Mouse (Mus musculus) kidney, postnatal 36 days (tissue): ENCODE measurements around the gene Lyl1.

Experiments used
- DNase-seq, 2 experiments: peaks; one replicate each; pipeline ENCODE4 v3.0.0; 2021 to 2022; ENCODE audit warnings: mixed read lengths in 2 of 2

Lyl1 gene

GRCm38 (mm10) chr8:84703466-84704249 is 2.4 kb downstream of the Lyl1 start:
- DNase-seq: peak in 1 of 2 experiments; percentile 28

DNA sequence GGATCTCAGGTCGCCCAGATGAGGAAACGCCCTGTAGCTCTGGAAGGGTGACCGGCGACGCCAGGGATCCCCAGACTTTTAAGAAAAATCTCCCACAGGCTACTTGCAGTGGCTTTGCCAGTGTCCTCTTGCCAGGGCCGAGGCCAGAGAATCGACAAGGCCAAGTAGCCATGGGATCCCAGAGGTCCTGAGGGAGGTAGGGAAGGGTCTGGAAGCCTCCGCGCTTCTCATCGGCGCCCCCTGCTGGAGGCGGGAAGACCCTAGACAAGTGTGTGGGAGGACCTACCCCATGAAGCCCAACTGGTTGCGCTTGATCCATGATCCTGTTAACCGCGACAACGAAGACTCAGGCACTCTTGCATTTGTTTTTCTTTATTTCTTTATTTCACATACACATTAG is 3.1 kb downstream of the Lyl1 start:
- DNase-seq: peak; percentile 69 to 92

GRCm38 (mm10) chr8:84704867-84705831 is 3.9 kb downstream of the Lyl1 start:
- peak in 1 of 2 experiments; percentile 47 for DNase-seq

DNA sequence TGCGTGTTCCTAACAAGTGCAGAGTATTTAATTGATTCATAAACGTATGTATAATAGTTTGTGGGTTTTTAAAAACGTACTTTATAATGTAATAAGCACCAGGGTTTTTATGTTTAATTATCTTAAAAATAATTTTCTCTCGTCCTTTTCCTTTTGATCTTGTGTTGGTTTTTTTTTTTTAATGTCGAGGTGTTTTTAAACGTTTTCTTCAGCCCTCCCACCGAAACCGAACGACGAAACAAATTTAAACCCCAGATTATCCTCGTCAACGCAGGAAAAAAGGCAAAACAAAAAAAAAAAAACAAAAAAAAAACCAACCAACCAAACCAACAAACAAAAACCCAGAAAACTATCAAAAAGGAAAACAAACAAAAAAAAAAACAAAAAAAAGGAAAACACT is 4.7 kb downstream of the Lyl1 start:
- DNase-seq: no peak

DNA sequence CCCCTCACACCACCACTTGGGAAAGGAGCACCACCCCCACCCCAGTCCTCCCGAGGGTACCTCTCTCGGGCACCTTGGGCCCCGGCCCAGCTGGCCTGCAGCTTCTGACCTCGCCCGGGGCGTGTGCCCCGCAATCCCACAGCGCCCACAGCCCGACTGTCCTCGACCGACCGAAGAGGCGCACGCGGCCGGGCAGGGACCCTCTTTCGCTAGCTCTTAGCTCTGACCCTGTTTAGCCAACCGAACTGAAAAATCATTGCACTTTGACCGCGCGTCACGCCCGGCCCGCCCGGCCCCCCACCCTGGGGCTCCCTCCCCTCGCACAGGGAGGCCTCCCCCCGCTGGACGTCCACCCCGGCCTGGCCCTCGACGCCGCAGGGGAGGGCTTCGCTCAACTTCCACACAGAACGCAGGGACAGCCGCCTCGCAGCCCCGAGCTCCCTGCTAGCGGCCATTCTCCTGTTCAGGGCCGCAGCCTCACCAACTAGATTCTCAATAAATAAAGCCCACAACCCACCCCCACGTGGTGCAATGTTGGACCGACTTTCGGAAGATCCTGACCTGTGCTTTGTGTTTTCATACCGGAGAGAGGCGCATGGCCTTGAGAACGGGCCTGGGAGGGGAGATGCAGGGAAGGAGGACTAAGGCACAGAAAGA is 5.5 kb downstream of the Lyl1 start:
- DNase-seq: peak in 1 of 2 experiments; percentile 48

DNA sequence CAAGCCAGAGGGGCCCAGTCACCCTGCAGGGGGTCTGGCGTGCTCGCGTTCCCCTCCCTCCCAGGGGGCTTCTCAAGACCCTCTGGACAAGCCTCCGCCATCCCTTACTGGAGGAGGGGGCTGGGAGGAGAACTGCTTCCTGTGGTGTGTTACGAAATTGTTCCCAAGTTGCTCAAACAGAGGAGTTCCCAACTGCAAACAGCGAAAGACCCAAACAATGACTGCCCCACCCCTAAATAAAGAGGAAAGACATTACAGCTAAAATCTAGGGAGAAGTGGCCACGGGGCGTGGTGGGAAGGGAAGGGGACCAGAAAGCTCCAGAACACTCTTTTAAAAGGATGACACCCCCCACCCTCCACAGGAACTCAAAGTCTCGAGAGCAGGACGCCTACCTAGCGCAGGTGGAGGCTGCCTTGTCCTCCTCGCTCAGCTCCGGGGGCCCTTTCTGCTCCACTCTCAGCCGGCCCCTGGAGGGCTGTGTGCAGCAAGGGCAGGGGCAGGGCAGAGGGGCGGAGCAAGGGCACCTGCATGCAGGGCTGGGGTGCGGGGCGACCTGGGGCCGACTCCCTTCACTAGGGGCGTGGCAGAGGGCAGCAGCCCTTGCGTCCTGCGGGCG is 6.1 kb downstream of the Lyl1 start:
- peak; percentile 31 to 52 for DNase-seq

DNA sequence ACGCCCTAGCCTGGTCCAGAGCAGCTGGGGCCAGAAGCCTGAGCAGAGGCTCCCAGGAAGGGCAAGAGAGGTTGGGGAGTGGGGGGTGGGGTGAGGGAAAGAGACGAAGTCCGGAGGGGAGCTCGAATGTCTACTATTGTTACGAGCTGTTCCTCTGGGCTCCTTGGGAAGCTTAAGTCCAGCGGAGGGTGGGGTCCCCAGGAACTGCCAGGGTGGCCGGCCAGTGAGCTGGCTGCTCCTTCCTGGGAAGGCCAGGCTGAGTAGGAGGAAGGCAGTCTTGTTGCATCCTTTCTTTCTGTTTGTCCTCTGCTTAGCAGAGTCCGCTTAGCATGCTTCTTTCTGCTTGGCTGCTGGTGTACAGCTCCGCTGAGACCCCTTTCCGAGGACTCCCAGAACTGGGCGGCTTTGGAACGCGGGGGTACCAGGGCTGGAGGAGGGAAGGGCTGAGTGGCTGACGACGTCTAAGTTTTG is 6.8 kb downstream of the Lyl1 start:
- no peak for DNase-seq

DNA sequence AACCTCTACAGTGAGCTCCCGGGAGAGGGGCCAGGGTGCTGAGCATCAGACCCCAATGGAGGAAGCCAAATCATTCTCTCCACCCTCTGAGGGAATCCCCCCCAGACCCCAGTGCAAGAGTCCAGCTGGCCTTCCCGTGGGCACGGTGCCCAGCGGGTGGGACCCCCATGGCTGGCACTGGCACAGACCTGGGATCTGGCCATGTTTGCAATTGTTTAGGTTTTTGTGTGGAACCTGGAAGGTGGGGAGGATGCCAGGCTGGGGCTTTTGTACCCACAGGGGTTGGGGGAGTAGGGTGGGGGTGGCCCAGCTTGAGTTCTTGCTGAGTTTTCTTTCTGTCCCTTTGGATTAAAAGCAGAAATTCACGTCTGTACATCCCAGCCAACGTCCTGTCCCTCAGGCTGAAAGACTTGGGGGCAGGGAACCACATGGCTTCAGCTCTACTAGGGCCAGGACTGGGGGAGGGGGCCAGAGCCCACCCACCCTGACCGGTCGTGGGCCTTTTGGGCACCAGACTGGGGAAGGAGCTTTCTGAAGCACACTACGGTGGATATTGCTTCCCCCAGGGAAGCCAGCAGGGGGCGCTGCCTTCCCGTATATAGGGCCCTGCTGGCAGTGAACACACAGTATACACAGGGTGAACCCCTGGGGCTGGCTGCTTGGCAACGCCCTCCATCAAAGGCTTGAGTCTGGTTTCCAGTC is 7.7 kb downstream of the Lyl1 start:
- DNase-seq: peak; percentile 84 to 90

DNA sequence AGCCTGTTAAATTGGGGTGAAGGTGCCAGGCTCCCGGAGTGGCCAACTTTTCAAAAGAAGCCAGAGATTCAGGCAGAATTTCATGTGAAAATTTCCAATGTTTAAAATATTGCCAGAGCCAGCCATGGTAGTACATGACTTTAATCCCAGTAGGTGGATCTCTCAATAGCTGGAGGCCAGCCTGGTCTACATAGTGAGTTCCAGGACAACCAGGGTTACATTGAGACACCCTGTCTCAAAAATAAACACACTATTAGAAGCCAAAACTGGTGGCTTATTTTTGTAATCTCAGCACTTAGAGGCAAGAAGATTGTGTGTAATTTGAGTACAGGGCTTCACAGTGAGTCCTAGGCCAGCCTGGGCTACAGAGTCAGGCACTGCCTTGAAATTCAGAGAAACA is 8.7 kb downstream of the Lyl1 start:
- no peak for DNase-seq

DNA sequence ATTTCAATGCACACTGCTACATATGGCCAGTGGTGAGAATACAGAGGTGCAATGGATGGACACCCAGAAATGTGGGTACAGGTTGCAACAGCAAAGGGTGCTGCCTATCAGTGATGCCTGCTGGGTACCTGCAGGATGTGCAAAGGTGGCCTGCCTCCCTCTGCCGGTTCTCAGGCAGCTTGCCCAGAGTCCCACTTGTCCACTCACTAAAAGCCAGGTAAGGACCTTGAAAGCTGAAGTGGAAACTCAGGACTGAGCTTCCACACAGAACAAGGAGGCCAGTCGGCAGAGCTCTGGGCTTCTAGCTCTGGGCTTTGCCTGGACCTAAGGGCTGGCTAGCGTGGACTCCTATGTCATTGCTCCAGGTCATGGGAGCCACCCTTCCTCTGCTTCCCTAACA is 10.1 kb downstream of the Lyl1 start:
- DNase-seq: no peak

DNA sequence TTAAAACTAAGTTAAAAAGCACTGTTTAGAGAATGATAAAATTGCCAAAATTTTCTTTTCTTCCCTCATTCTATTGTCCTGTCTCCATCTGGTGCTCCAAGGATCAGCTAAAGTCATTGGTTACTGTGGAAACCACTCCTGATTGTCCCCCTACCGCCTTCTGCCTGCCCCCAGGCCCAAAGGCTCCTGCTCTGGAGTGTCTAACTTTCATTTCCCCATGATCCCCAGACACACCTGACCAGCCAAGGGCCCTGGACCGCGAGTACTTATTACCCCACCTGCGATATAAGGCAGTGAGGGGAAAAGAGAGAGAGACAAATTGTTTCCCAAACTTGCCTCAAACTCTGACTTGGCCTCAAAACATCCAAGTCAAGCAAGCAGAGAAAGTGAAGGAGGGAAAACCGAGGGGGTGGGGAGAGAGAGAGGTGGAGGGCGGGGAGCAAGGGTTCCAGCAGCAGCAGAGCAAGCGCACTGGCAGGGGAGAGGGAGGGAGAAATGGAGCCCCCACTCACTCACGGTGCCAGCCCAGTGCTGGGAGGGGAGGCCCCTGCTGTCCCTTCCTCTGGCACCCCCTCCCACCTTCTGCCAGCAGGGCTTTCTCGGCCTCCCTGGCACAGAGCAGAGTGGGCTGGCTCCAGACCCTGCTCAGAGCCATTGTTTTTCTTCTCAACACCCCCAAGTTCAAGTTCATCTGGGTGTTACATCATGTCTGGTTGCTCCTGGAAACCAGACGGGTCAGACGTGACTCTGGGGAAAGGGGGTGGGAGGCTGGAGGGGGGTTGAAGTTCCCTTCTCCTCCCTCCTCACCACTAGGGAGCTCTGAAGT is 10.9 kb downstream of the Lyl1 start:
- peak in 1 of 2 experiments; percentile 46 for DNase-seq

DNA sequence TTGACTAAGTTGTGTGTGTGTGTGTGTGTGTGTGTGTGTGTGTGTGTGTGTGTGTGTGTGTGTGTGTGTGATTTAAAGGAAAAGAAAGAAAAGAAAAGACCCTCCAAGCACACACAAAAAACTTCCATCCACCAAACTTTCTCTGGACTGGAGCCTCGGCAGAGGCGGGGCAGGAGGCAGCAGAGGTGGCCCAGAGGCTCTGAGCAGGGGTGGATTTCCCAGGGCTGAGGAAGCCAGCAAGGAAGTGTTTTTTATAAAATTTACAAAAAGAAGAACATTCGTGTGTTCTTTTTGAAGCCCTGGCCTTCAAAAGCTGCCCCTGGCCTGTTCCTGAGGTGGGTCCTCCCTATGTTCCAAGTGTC is 11.5 kb downstream of the Lyl1 start:
- DNase-seq: no peak

GRCm38 (mm10) chr8:84713381-84713780 is 12.1 kb downstream of the Lyl1 start:
- no peak for DNase-seq

DNA sequence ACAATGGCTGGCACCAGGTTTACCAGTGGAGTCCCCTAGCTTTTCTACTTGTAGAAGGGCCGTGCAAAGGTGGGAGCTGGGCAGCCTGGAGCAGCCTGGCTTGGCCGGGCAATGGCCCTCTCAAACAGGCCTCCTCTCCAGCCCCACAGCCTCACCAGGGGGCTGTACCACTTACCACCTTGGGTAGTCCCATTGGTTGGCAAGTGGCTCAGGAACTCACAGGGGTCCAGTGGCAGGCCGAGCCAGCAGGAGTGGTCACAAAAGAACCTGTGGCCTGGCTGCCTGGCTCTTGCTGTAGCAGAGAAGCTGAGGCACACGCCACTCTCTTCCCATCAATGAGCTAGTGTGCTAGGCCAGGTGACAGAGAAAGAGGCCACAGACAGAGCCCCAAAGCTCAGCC is 12.9 kb downstream of the Lyl1 start:
- no peak for DNase-seq

DNA sequence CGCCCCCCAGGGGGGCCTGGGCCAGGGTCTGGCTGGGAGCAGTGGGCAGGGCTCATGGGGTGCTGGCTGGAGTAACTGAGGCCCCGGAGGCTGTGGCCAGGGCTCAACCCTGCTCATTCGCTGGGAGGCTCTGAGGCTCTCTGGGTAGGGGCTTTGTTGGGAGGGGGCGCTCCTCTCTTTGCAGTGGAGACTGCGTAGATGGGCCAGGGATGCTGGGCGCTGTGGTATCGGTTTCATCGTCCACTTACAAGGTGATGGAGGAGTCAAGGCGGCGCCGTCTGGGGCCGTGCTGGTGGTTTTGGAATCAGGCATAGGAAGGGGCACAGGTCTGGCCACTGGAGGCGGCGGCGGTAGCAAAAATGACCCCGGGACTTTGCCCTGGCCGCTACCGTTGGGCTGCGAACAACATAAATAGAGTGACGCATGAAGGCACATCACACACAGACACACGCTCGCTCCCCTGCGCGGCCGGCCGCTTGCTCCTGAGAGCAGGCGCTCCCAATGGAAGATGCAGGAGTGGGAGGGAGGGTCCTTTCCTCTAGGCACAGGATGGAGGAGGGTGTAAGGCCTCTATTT is 14.7 kb downstream of the Lyl1 start:
- DNase-seq: peak in 1 of 2 experiments; percentile 45

- no peak for DNase-seq
These were observed 15.5 kb downstream of the Lyl1 start for GRCm38 (mm10) chr8:84716790-84717189.

DNA sequence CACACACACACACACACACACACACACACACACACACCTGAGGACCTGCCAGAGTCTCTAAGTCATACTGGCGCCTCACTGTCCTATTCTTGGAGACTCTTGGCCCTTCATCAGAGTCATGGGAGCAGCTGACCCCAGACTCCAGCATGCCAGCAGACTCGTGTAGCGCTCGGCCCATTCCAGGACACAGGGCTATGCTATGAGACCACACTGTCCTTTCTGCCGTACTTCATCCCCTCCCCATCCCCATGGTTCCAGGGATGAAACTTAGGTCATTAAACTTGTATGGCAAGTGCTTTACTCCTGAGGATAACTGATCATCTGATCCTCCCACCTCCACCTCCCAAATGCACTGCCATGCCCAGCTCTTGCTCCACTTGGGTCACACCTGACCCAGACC is 17.2 kb downstream of the Lyl1 start:
- no peak for DNase-seq

DNA sequence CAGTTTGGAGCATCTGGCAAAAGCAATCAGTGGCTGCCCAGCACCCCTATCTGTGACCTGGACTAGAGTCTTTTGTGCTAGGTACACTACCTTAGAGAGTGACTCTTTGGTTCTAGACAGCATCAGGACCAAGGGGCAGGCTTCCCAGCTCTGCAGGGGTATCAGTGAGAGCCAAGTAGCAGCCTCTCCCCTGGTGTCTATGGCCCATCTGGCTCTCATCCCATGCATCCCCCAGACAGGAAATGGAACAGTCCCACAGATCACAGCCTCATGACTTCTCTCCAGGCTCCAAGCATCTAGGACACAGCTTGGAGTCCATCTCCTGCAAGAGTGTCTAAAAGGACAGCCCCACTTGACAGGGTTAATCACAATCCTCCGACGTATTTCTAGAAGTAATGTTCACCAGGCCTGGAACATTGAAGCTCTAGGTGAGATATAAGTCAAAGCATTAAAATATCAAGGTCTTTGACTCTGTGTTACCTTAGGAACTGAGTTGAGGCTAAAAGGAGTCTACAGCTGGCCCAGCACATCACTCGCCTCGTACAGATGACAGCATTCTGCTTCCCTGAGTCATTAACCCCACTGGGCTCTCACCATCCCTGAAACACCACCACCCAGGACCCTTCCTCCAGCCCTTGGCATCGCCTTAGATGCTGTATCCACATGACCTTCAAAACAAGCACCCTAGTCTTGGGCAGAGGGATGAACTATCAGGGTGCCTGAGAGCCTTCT is 17.9 kb downstream of the Lyl1 start:
- DNase-seq: no peak

DNA sequence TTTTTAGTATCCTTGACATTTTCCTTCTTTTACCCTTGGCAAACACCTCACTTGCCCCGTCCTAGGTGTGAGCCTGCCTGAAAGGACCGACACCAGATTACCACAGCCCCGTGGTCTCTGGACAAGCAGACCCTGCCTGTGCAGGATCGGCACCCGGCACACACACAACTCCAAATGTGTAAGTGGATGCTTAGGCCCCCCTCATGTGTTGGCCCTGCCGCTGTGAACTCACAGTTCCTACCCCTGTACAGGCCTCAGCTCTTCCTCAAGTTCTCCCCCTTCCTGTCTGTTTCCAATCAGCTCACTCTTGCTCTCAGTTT is 21.2 kb downstream of the Lyl1 start:
- DNase-seq: no peak
